Mouse (Mus musculus): ENCODE measurements around the gene H2-Q2.

- TF ChIP-seq POLR2A (IDR thresholded peaks at IDR 0.05; ENCODE audit: low read depth, low read length) (no peak), CTCF (IDR thresholded peaks at IDR 0.05; ENCODE audit: extremely low read depth, insufficient read depth, insufficient read length, insufficient replicate concordance) (no peak)
These were observed 38.8 kb upstream of the H2-Q2 start for GRCm38 (mm10) chr17:35303271-35303670.

All from spleen, adult 2 months (tissue).